Mouse (Mus musculus): Measurements from ENCODE around the gene Uhrf1.

- no peak for TF ChIP-seq TCF12 (IDR thresholded peaks at IDR 0.05; ENCODE audit: low read depth, low read length)
- TF ChIP-seq EP300 (IDR thresholded peaks at IDR 0.05; ENCODE audit: low read depth in 1 of 2, low read length in 2 of 2), result no peak
- TF ChIP-seq POLR2A (IDR thresholded peaks at IDR 0.05; ENCODE audit: control insufficient read depth in 1 of 2, insufficient read depth in 1 of 2, low read depth in 1 of 2, low read length in 2 of 2, poor library complexity in 1 of 2), result no peak
- TF ChIP-seq CHD1 (IDR thresholded peaks at IDR 0.05; ENCODE audit: low read depth, low read length), result no peak
- TF ChIP-seq CTCF (IDR thresholded peaks at IDR 0.05 in 2 of 3, conservative IDR thresholded peaks at IDR 0.05 in 1 of 3; ENCODE audit: control insufficient read depth in 1 of 3, insufficient read depth in 1 of 3, low read depth in 2 of 3, low read length in 3 of 3, poor library complexity in 1 of 3, severe bottlenecking in 1 of 3), result no peak
- no peak for TF ChIP-seq ZC3H11A (IDR thresholded peaks at IDR 0.05; ENCODE audit: low read depth, low read length)
- no peak for TF ChIP-seq ZMIZ1 (IDR thresholded peaks at IDR 0.05; ENCODE audit: low read depth, low read length)
- TF ChIP-seq ETS1 (IDR thresholded peaks at IDR 0.05; ENCODE audit: low read depth, low read length), result no peak
- no peak for TF ChIP-seq GATA1 (IDR thresholded peaks at IDR 0.05; ENCODE audit: low read depth, low read length)
- no peak for TF ChIP-seq NRF1 (IDR thresholded peaks at IDR 0.05; ENCODE audit: insufficient read depth, low read depth, low read length, poor library complexity, severe bottlenecking)
Observed at GRCm38 (mm10) chr17:56265011-56265410, 38.1 kb upstream of the Uhrf1 start.
